Mouse (Mus musculus) forebrain, postnatal 0 days (tissue): Measurements from ENCODE around the gene Mtmr3. TPM values are rescaled to one million over a fixed set of nuclear protein-coding genes. Genes with fewer than 3 reads are reported as not detected.

Experiments used
- ATAC-seq: fragments of 200-750 bp; cut with Nextera tagmentation; 2 replicates; pipeline ENCODE4 v1.8.0; 2017; ENCODE audit warnings: mild to moderate bottlenecking, moderate library complexity
- DNase-seq: peaks from one replicate; pipeline ENCODE4 v3.0.0-alpha.2; 2015
- H3K27ac ChIP-seq: fragments of 300-500 bp; sonication (generic); 2 replicates; pipeline ENCODE4 v1.5.1; 2014; ENCODE audit warnings: low read depth, mild to moderate bottlenecking, antibody characterized with exemption, low read length, moderate library complexity, mixed read lengths
- H3K27me3 ChIP-seq: fragments of 300-500 bp; sonication (generic); 2 replicates; pipeline ENCODE4 v1.6.1; 2014; ENCODE audit warnings: mild to moderate bottlenecking, low read length, mixed read lengths; ENCODE audit not compliant: insufficient read depth
- H3K36me3 ChIP-seq: fragments of 300-500 bp; sonication (generic); 2 replicates; pipeline ENCODE4 v1.6.1; 2014; ENCODE audit warnings: mild to moderate bottlenecking, moderate library complexity; ENCODE audit not compliant: insufficient read depth
- H3K4me1 ChIP-seq: fragments of 300-500 bp; sonication (generic); 2 replicates; pipeline ENCODE4 v1.6.1; 2014; ENCODE audit warnings: antibody characterized with exemption; ENCODE audit not compliant: insufficient read depth
- H3K4me2 ChIP-seq: fragments of 300-500 bp; sonication (generic); 2 replicates; pipeline ENCODE4 v1.6.1; 2014; ENCODE audit warnings: low read depth, mild to moderate bottlenecking, moderate library complexity
- H3K4me3 ChIP-seq: fragments of 300-500 bp; sonication (generic); 2 replicates; pipeline ENCODE4 v1.5.1; 2014; ENCODE audit warnings: low read depth, low read length, mixed read lengths
- H3K9ac ChIP-seq: fragments of 300-500 bp; sonication (generic); 2 replicates; pipeline ENCODE4 v1.6.1; 2014; ENCODE audit warnings: mild to moderate bottlenecking
- H3K9me3 ChIP-seq: fragments of 300-500 bp; sonication (generic); 2 replicates; pipeline ENCODE4 v1.6.1; 2016; ENCODE audit warnings: low read length
- CTCF ChIP-seq: sonication (generic); IDR thresholded peaks from 2 replicates; pipeline ENCODE4 v1.5.1; 2016; ENCODE audit warnings: antibody characterized with exemption, control low read depth, low read depth
- WGBS: fragments of 180-500 bp; shearing (Covaris S2); extraction: QIAGEN DNeasy Blood & Tissue Kit; methylation state at CpG from one replicate; pipeline ENCODE4 v1.1.7; 2014; 5-methylcytosine and 5-hydroxymethylcytosine counted together
- polyA plus RNA-seq: library from polyadenylated mRNA; unstranded; fragments of >200 nt; fragmentation: Nextera tagmentation; extraction: Ambion mirVana; gene quantifications from 2 replicates; pipeline ENCODE4 v1.2.1, GENCODE M21; 2015
- total RNA-seq: library from RNA; depleted of rRNA; stranded (reverse); fragments of >200 nt; gene quantifications from 2 replicates; pipeline ENCODE4 v1.2.3, GENCODE M21; 2014

Mtmr3 gene
- total and polyA plus RNA-seq, 2 experiments from 2014 or later = 28.4 to 93.4 TPM

DNA sequence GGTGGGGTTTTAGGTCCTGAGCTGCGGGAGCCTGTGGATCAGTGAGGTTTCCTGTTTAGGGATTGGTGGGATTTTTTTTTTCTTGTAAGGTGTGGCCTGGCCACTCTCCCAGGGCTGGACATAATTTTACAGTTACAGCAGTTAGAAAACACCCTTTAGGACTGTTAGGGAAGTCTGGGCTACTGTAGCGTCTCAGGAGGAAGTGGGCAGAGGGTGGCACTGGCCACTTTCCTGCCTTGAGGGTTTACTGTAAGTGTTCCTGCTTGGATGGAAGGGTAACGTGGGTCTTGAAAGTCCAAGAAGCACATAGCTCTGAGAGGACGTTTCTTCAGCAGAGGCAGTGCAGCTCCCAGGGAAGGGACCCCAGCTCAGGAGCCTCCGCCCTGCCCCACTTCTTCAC is 134.0 kb downstream of the Mtmr3 start:
- DNase-seq = no peak
- H3K27ac ChIP-seq = no peak overlapping the region
- H3K4me2 ChIP-seq = no peak overlapping the region
- no peak for ATAC-seq
- H3K27me3 ChIP-seq = no peaks in the 10 kb centered on the region
- no peaks in the 10 kb centered on the region for H3K36me3 ChIP-seq
- H3K4me3 ChIP-seq = no peak overlapping the region
- no peak for TF ChIP-seq CTCF
- H3K9me3 ChIP-seq = no peaks in the 10 kb centered on the region
- H3K9ac ChIP-seq = no peak overlapping the region
- 66% methylated on average over 5 of the region's 5 CpGs for WGBS
- H3K4me1 ChIP-seq = no peaks in the 10 kb centered on the region

DNA sequence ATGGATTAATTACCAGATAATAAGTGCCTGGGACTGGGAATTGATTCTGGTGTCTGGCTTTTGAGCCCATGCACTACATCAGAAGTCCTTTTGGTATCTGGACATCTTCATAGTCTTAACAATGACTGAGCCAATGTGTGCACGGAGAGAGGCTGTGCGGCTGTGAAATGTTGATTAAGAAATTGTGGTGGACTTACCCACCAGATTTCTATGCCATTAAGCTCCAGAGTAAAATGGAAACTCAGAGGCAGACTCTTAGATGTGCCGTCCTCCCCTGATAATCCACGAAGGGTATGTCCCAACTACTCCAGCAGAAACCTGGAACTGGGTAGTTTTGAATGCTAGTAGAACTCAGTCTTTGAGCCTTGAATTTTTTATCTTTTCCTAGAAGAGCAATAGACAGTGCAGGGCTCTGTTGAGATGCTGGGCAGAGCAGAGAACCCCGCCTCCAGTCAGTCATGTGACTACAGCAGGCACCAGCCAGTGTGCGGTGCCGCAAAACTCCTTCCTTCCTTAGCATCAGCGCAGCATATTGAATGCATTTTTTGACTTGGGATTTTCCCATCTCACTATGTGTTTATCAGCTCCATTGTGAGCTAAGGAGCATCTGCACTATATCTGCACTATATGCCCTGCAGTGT is 139.6 kb downstream of the Mtmr3 start:
- no peaks in the 10 kb centered on the region for H3K4me1 ChIP-seq
- no peak overlapping the region for H3K4me3 ChIP-seq
- 74% methylated on average over 8 of the region's 8 CpGs for WGBS
- H3K4me2 ChIP-seq = no peak overlapping the region
- no peak overlapping the region for H3K27ac ChIP-seq
- no peak for DNase-seq
- no peaks in the 10 kb centered on the region for H3K36me3 ChIP-seq
- no peak for TF ChIP-seq CTCF
- ATAC-seq = peak; percentile 38; the same call in 1 of the 2 replicates
- no peaks in the 10 kb centered on the region for H3K27me3 ChIP-seq
- H3K9ac ChIP-seq = no peak overlapping the region
- H3K9me3 ChIP-seq = no peaks in the 10 kb centered on the region

DNA sequence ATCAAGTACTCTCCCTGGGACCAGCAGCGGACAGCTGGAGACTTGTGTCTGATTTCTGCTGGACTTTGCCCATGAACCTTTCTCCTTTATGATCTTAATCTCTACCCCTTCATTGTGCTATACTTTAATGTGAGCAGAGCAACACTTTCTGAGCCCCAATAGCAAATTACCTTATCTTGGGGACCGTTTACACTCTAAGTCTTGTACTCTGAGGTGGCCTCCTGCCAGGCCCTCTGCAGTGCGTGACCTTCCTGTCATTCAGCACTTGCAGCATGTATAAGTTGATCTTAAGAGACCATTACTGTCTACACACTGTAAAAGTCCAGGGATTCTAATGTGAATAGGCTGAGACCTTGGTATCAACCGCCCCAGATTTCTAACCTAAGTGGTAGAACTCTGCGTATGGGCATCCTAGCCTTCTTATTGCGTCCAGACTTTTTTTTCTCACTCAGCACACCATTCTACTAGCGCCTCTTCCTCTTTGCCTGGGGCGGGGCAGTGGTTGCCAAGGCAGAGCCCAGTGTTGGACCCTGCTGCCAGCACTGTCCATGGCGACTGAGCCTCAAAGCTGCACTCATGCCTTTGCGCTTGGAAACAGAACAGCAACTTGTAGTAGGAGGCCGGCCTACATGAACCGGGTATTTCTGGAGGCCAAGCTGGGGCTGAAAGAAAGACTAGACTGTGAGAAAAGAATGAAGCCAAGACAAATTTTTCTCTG is 142.0 kb downstream of the Mtmr3 start:
- 80% methylated on average over 12 of the region's 12 CpGs for WGBS
- H3K9ac ChIP-seq = no peak overlapping the region
- no peak overlapping the region for H3K4me3 ChIP-seq
- H3K27me3 ChIP-seq = no peaks in the 10 kb centered on the region
- no peaks in the 10 kb centered on the region for H3K9me3 ChIP-seq
- no peak for DNase-seq
- no peak overlapping the region for H3K4me2 ChIP-seq
- H3K36me3 ChIP-seq = no peaks in the 10 kb centered on the region
- no peaks in the 10 kb centered on the region for H3K4me1 ChIP-seq
- no peak for TF ChIP-seq CTCF
- no peak for ATAC-seq
- no peak overlapping the region for H3K27ac ChIP-seq

DNA sequence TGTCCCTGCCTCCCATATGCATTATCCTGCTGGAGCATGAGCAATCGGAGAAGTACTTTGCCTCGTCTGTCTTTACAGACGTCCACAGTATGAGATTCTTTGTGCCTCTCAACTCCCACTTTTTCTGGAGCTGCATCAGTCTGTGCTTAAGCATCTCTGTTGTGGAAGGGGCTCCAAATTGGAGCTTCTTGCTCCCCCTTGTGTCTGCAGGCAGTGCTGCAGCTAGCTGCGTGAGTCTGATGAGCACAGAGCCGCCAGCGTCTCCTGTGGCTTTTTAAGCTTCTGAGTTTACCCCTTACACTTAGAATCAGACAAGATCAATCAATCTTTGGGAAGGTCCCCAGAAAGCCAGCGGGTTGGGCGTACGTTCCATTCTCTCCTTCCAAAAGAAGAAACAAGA is 143.5 kb downstream of the Mtmr3 start:
- H3K4me1 ChIP-seq = no peaks in the 10 kb centered on the region; the same call in 1 of the 2 replicates
- peak; percentile 73 for TF ChIP-seq CTCF
- ATAC-seq = peak; percentile 71

DNA sequence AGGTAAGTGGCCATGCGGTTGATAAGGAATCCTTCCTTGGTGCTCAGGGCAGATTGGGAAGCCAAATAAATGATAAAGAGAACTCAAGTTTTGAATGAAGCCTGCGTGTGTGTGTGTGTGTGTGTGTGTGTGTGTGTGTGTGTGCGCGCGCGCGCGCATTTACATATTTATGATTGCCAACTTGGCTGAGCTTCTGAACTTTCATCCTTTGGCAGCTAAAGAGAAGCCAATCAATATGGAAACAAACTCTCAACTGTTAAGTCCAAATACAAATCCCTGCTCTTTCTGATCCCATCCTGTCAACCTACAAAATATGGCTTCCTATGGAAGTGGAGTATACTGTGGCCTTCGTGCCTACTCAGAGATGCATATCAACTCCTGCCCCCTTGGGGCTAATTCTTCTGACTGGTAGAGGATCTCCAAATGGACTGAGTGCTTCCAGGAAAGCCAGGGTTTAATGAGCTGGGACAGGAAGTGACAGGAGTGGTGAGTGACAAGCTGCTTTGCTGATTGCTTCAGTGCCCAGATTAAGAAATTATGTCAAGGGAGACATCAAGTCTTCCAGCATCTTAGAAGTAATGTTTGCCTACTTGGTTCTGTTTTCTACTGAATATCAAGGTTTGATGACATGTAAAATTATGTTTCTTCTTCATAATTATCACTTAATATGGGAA is 148.3 kb downstream of the Mtmr3 start:
- H3K4me3 ChIP-seq = no peak overlapping the region
- DNase-seq (no peak), ATAC-seq (no peak; the same call in 1 of the 2 replicates)
- no peak overlapping the region for H3K4me2 ChIP-seq
- no peaks in the 10 kb centered on the region for H3K36me3 ChIP-seq
- no peaks in the 10 kb centered on the region; the same call in 1 of the 2 replicates for H3K4me1 ChIP-seq
- no peak overlapping the region for H3K9ac ChIP-seq
- no peak overlapping the region for H3K27ac ChIP-seq
- WGBS = 74% methylated on average over 9 of the region's 9 CpGs
- no peak for TF ChIP-seq CTCF
- H3K9me3 ChIP-seq = no peaks in the 10 kb centered on the region
- no peaks in the 10 kb centered on the region for H3K27me3 ChIP-seq

More for the DNA sequence above, 143.5 kb downstream of the Mtmr3 start:
- WGBS = 19% methylated on average over 9 of the region's 9 CpGs
- no peak overlapping the region for H3K4me3 ChIP-seq
- H3K27ac ChIP-seq = no peak overlapping the region
- no peak overlapping the region for H3K9ac ChIP-seq
- no peaks in the 10 kb centered on the region for H3K27me3 ChIP-seq
- no peak overlapping the region for H3K4me2 ChIP-seq
- peak; percentile 78 for DNase-seq
- no peaks in the 10 kb centered on the region for H3K9me3 ChIP-seq
- no peaks in the 10 kb centered on the region for H3K36me3 ChIP-seq

DNA sequence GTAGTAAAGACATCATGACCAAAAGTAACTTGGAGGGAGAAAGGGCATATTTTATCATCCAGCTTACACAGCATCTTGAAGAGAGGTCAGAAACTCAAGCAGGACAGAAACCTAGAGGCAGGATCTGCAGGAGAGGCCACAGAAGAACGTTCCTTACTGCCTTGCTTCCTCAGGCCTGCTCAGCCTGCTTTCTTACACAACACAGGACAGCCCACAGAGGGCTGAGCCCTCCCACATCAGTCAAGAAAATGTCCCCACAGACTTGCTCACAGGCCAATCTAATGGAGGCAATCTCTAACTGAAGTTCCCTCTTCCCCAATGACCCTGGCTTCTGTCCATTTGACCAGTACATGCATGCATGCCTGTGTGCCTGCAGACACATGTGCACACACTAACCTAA is 152.4 kb downstream of the Mtmr3 start:
- Histone ChIP-seq H3K9me3 (no peaks in the 10 kb centered on the region), H3K36me3 (no peaks in the 10 kb centered on the region), H3K4me2 (no peak overlapping the region), H3K4me3 (no peak overlapping the region), H3K27ac (no peak overlapping the region), H3K9ac (no peak overlapping the region), H3K4me1 (no peaks in the 10 kb centered on the region; the same call in 1 of the 2 replicates), H3K27me3 (no peaks in the 10 kb centered on the region)
- ATAC-seq (no peak), DNase-seq (no peak)
- TF ChIP-seq CTCF = no peak
- 54% methylated on average over 1 of the region's 1 CpGs for WGBS

DNA sequence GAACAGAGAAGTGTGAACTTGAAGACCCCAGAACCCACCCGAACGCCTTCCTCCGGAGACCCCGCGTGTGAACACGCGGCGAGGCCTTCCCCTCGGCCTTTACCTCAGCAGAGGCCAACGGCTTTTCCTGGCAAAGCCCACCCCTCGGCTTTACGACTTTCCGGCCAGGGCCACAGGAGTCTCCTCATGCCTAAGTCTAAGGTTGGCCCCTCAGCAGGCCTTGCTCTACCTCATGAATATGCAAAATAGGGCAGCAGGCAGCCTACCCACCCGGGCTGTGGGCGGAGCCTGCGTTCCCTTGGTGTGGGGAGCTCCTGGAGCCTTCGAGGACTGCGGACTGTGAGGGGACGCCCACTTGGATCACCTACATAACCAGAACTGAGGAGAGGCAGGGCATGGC is 153.7 kb downstream of the Mtmr3 start, which contains the start of gene Hormad2:
Hormad2 (minus strand) TSS at position 128 of the 400 bp plus-strand sequence.
- no peak for TF ChIP-seq CTCF
- no peaks in the 10 kb centered on the region for H3K36me3 ChIP-seq

More for the DNA sequence above, 153.7 kb downstream of the Mtmr3 start, which contains the start of gene Hormad2:
- Histone ChIP-seq H3K4me1 (no peaks in the 10 kb centered on the region), H3K27ac (no peak within 1 kb of the TSS), H3K9me3 (no peaks in the 10 kb centered on the region), H3K9ac (no peak within 1 kb of the TSS), H3K4me3 (no peak within 1 kb of the TSS), H3K4me2 (no peak within 1 kb of the TSS), H3K27me3 (no peaks in the 10 kb centered on the region)
- DNase-seq (no peak), ATAC-seq (no peak)
- 55% methylated on average over 19 of the region's 19 CpGs for WGBS
